Mouse (Mus musculus) frontal cortex, adult 2 months (tissue): ENCODE results near the gene Tomm34. TPM values are rescaled to one million over a fixed set of nuclear protein-coding genes. Genes with fewer than 3 reads are reported as not detected.
A peak's percentile ranks its signal among the peaks of the same experiment; 100 is the strongest.

ENCODE experiments used
- DNase-seq, 2 experiments: peaks; one replicate each; pipeline ENCODE4 v3.0.0; 2022; ENCODE audit warnings: low spot score in 1 of 2; ENCODE audit errors: extremely low spot score in 1 of 2
- polyA plus RNA-seq: library from polyadenylated mRNA; depleted of rRNA; stranded (reverse); fragments of >200 nt; gene quantifications from 2 replicates; pipeline ENCODE4 v1.2.3, GENCODE M21; 2012; rRNA removed

Gene Tomm34
- polyA plus RNA-seq = 82.4 and 90.4 TPM in 2 replicates

GRCm38 (mm10) chr2:164070765-164071436 lies at the start of gene Tomm34:
Gene Tomm34 (minus strand): TSS chr2:164071169.
- peak; percentile 73 to 89 for DNase-seq

- peak in 1 of 2 experiments; percentile 58 for DNase-seq
Measured at GRCm38 (mm10) chr2:164119503-164119902, 48.5 kb upstream of the Tomm34 start.

- DNase-seq = no peak
Measured at GRCm38 (mm10) chr2:164115531-164115930, 44.6 kb upstream of the Tomm34 start.

- no peak for DNase-seq
Measured at GRCm38 (mm10) chr2:164114051-164114450, 43.1 kb upstream of the Tomm34 start.

GRCm38 (mm10) chr2:164111546-164111945 lies 40.6 kb upstream of the Tomm34 start:
- DNase-seq = no peak

GRCm38 (mm10) chr2:164108501-164108900 lies 37.5 kb upstream of the Tomm34 start:
- no peak for DNase-seq

- DNase-seq = no peak
Measured at GRCm38 (mm10) chr2:164107125-164107874, 36.3 kb upstream of the Tomm34 start.

- DNase-seq = no peak
Measured at GRCm38 (mm10) chr2:164106287-164107035, 35.5 kb upstream of the Tomm34 start.

GRCm38 (mm10) chr2:164103501-164103900 lies 32.5 kb upstream of the Tomm34 start:
- DNase-seq = peak in 1 of 2 experiments; percentile 83

GRCm38 (mm10) chr2:164102366-164102765 lies 31.4 kb upstream of the Tomm34 start:
- no peak for DNase-seq

GRCm38 (mm10) chr2:164101936-164102335 lies 31.0 kb upstream of the Tomm34 start:
- no peak for DNase-seq

GRCm38 (mm10) chr2:164098603-164099250 lies 27.8 kb upstream of the Tomm34 start:
- DNase-seq = peak in 1 of 2 experiments; percentile 53

GRCm38 (mm10) chr2:164094152-164094551 lies 23.2 kb upstream of the Tomm34 start:
- DNase-seq = no peak

- no peak for DNase-seq
Measured at GRCm38 (mm10) chr2:164089508-164089907, 18.5 kb upstream of the Tomm34 start.

GRCm38 (mm10) chr2:164087416-164088017 lies 16.5 kb upstream of the Tomm34 start:
- no peak for DNase-seq

- no peak for DNase-seq
Measured at GRCm38 (mm10) chr2:164084342-164084700, 13.4 kb upstream of the Tomm34 start.

GRCm38 (mm10) chr2:164083609-164084341 lies 12.8 kb upstream of the Tomm34 start:
- no peak for DNase-seq

GRCm38 (mm10) chr2:164082175-164082574 lies 11.2 kb upstream of the Tomm34 start:
- DNase-seq = no peak

- DNase-seq = no peak
Measured at GRCm38 (mm10) chr2:164081577-164081976, 10.6 kb upstream of the Tomm34 start.

- DNase-seq = no peak
Measured at GRCm38 (mm10) chr2:164079488-164079887, 8.5 kb upstream of the Tomm34 start.
